Mouse (Mus musculus) hindbrain, embryonic 11.5 days (tissue): ENCODE results near the gene Rhbdl1. TPM values are rescaled to one million over a fixed set of nuclear protein-coding genes. Genes with fewer than 3 reads are reported as not detected.

Experiments
- ATAC-seq: fragments of 200-750 bp; cut with Nextera tagmentation; 2 replicates; pipeline ENCODE4 v1.8.0; 2017; ENCODE audit warnings: mild to moderate bottlenecking, moderate TSS enrichment, moderate library complexity; ENCODE audit not compliant: low FRiP score
- DNase-seq: peaks from one replicate; pipeline ENCODE4 v3.0.0-alpha.2; 2015; ENCODE audit warnings: low spot score
- H3K27ac ChIP-seq: fragments of 300-500 bp; sonication (generic); 2 replicates; pipeline ENCODE4 v1.5.1; 2014; ENCODE audit warnings: mild to moderate bottlenecking, low read depth, low read length
- H3K27me3 ChIP-seq: fragments of 300-500 bp; sonication (generic); 2 replicates; pipeline ENCODE4 v1.6.1; 2014; ENCODE audit warnings: mild to moderate bottlenecking, low read length, moderate library complexity, mixed read lengths; ENCODE audit not compliant: control insufficient read depth, insufficient read depth
- H3K36me3 ChIP-seq: fragments of 300-500 bp; sonication (generic); 2 replicates; pipeline ENCODE4 v1.6.1; 2014; ENCODE audit warnings: mild to moderate bottlenecking, low read length, moderate library complexity, mixed read lengths; ENCODE audit not compliant: control insufficient read depth, insufficient read depth
- H3K4me1 ChIP-seq: fragments of 300-500 bp; sonication (generic); replicated peaks from 2 replicates; pipeline ENCODE4 v1.6.1; 2014; ENCODE audit warnings: low read length, mixed read lengths; ENCODE audit not compliant: control insufficient read depth, insufficient read depth
- H3K4me2 ChIP-seq: fragments of 300-500 bp; sonication (generic); replicated peaks from 2 replicates; pipeline ENCODE4 v1.6.1; 2014; ENCODE audit warnings: mild to moderate bottlenecking, low read depth, low read length
- H3K4me3 ChIP-seq: fragments of 300-500 bp; sonication (generic); 2 replicates; pipeline ENCODE4 v1.5.1; 2014; ENCODE audit warnings: low read depth, low read length
- H3K9ac ChIP-seq: fragments of 300-500 bp; sonication (generic); 2 replicates; pipeline ENCODE4 v1.6.1; 2014; ENCODE audit warnings: low read depth, low read length
- H3K9me3 ChIP-seq: fragments of 300-500 bp; sonication (generic); 2 replicates; pipeline ENCODE4 v1.6.1; 2016; ENCODE audit warnings: low read length; ENCODE audit not compliant: control insufficient read depth
- WGBS: fragments of 180-500 bp; shearing (Covaris S2); extraction: QIAGEN DNeasy Blood & Tissue Kit; methylation state at CpG from one replicate; pipeline ENCODE4 v1.1.7; 2014; 5-methylcytosine and 5-hydroxymethylcytosine counted together
- polyA plus RNA-seq: library from polyadenylated mRNA; unstranded; fragments of >200 nt; fragmentation: Nextera tagmentation; extraction: Ambion mirVana; gene quantifications from 2 replicates; pipeline ENCODE4 v1.2.1, GENCODE M21; 2014

The Rhbdl1 gene
- polyA plus RNA-seq, 1 experiment from 2014 or later = 3.1 TPM

DNA sequence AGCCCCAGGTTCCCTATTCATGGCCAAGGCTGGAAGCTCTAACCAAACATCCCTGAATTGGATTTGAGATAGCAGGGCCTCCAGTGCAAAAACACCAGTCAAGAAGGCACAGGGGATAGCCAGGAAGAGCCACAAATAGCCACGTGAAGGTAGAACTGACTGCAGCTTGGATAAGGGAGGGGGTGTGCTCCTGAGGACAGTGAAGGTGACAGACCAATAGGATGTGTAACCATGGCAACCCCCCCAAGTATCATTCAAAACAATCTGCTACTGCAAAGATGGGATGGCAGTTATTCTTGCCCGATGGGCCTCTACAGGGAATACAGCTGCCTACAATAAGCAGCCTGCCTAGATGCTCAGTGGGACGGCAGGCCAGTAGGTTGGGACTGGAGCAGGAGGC lies 438 bp upstream of the Rhbdl1 start:
- Histone ChIP-seq H3K4me1 (peaks cover 29% of the 10 kb centered on the region), H3K4me3 (no peak overlapping the region), H3K36me3 (peaks cover 27% of the 10 kb centered on the region), H3K4me2 (peak overlapping the region; percentile 76; the same call in 1 of the 2 replicates), H3K9me3 (no peaks in the 10 kb centered on the region), H3K27ac (peak overlapping the region; percentile 66), H3K9ac (no peak overlapping the region; the same call in 1 of the 2 replicates), H3K27me3 (no peaks in the 10 kb centered on the region)
- peak; percentile 47 for DNase-seq
- no peak for ATAC-seq
- WGBS = 28% methylated on average over 3 of the region's 3 CpGs

DNA sequence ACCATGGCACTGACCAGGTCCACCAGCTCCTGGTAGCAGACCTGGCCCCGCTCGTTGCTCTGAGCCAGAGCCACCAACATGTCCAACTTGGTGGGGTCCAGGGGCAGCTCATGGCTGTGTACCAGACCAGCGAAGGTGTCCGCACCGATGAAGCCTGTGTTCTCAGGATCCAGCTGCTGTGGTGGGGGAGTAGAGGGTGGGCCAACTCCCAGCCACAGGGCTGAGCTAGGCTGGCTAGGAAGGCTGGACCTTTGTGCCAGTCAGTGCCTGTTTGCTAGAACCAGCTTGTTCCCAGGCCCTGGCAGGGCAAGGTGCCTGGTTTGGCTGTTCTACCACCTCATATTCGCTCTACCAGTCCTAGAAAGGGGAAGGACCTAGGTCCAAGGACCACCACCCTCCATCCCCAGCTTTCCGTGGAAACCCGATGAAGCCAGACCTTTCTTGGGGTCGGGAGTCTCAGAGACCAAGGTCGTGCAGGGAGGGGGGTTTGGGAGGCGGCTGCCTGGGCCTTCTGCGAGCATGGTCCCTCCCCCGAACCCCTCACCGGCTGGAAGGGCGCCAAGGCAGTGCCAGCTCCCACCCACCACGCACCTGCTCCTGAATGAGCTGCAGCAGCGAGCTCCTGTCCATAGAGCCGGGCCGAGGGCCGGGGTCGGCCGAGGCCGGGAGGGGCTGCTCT lies 559 bp downstream of the Rhbdl1 start:
- Histone ChIP-seq H3K4me2 (peak overlapping the region; percentile 76), H3K27ac (peak overlapping the region; percentile 66), H3K27me3 (no peaks in the 10 kb centered on the region), H3K9me3 (no peaks in the 10 kb centered on the region), H3K4me1 (peaks cover 33% of the 10 kb centered on the region), H3K36me3 (peaks cover 23% of the 10 kb centered on the region), H3K9ac (peak overlapping the region; percentile 68), H3K4me3 (peak overlapping the region; percentile 31)
- WGBS = 27% methylated on average over 21 of the region's 23 CpGs
- DNase-seq = no peak
- no peak for ATAC-seq

DNA sequence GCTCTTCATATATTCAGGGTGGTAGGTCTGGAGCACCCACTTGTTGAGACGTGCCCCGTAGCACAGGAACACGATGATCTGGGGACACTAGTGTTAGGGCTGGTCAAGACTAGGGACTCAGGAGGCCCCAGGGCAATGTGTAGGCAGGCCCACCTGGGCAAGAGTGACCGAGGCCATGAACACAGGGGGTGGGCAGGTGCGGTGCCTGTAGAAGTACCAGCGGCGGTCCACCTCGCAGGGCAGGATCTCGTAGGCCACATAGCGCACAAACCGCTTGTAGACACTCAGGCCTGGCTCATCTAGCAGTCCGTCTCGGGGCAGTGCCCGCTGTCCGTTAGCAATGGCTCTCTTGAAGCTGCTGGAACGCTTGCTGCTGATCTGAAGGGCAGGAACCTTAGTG lies 1.3 kb downstream of the Rhbdl1 start:
- ATAC-seq (no peak), DNase-seq (no peak)
- peak overlapping the region; percentile 76; the same call in 1 of the 2 replicates for H3K4me2 ChIP-seq
- peaks cover 26% of the 10 kb centered on the region for H3K36me3 ChIP-seq
- no peaks in the 10 kb centered on the region for H3K9me3 ChIP-seq
- H3K27me3 ChIP-seq = no peaks in the 10 kb centered on the region
- H3K9ac ChIP-seq = no peak overlapping the region
- WGBS = 93% methylated on average over 16 of the region's 16 CpGs
- H3K4me1 ChIP-seq = peaks cover 37% of the 10 kb centered on the region
- no peak overlapping the region; the same call in 1 of the 2 replicates for H3K4me3 ChIP-seq
- H3K27ac ChIP-seq = no peak overlapping the region

DNA sequence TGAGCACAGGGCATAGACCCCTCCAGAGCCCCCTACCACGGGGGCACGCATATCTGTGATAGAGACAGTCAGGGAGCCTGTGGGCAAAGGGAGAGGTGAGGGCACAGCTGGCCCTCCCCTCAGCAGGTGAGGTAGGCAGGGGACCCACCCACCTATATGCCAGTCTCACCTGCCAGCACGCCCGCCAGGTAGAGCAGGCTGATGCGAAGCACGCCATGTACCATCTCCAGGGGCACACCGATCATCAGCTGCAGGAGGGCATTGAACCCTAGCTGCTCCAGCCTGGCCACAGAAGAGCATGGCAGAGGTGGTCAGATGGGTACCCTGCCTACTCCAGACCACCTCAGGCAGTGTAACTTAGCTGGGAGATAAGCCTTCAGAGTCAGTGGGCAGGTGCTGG lies 1.8 kb downstream of the Rhbdl1 start:
- WGBS = 90% methylated on average over 7 of the region's 7 CpGs
- H3K4me1 ChIP-seq = peaks cover 37% of the 10 kb centered on the region
- DNase-seq (no peak), ATAC-seq (no peak)
- no peak overlapping the region for H3K27ac ChIP-seq
- no peak overlapping the region for H3K9ac ChIP-seq
- H3K9me3 ChIP-seq = no peaks in the 10 kb centered on the region
- no peaks in the 10 kb centered on the region for H3K27me3 ChIP-seq
- peak overlapping the region; percentile 7; the same call in 1 of the 2 replicates for H3K4me2 ChIP-seq
- no peak overlapping the region for H3K4me3 ChIP-seq
- H3K36me3 ChIP-seq = peaks cover 21% of the 10 kb centered on the region

DNA sequence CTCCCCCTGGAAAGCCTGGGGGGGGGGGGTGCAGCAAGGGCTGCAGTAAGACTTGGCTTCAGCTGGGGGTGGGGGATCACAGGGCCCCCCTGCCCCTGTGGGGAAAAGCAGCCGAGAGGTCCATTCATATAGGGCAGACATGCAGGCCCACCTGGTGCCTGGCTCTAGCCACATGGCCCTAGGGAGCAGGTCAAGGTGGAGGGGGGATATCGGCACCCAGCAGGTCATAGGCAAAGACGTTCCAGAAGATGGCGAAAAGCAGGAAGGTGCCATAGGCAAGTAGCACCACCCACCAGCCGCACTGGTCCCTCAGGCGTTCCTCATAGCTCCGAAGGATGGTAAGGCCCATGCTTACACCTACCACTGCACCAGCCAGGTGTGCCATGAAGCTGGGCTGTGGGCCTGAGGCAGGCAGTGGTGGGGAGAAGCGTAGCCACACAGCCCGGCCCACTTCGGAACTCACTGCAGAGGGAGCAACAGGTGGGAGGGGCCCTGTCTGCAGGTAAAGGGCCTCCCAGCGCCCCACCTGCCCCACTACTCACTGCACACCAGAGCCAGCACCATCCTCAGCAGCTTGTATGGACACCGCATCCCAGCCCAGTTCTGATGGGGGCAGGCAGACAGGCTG lies 2.4 kb downstream of the Rhbdl1 start:
- Histone ChIP-seq H3K4me3 (peak overlapping the region; percentile 83; the same call in 1 of the 2 replicates), H3K9me3 (no peaks in the 10 kb centered on the region), H3K36me3 (peaks cover 16% of the 10 kb centered on the region), H3K4me2 (peak overlapping the region; percentile 91), H3K4me1 (peaks cover 39% of the 10 kb centered on the region), H3K27ac (peak overlapping the region; percentile 24; the same call in 1 of the 2 replicates), H3K9ac (no peak overlapping the region), H3K27me3 (no peaks in the 10 kb centered on the region)
- no peak for DNase-seq
- WGBS = 92% methylated on average over 12 of the region's 12 CpGs
- no peak for ATAC-seq

DNA sequence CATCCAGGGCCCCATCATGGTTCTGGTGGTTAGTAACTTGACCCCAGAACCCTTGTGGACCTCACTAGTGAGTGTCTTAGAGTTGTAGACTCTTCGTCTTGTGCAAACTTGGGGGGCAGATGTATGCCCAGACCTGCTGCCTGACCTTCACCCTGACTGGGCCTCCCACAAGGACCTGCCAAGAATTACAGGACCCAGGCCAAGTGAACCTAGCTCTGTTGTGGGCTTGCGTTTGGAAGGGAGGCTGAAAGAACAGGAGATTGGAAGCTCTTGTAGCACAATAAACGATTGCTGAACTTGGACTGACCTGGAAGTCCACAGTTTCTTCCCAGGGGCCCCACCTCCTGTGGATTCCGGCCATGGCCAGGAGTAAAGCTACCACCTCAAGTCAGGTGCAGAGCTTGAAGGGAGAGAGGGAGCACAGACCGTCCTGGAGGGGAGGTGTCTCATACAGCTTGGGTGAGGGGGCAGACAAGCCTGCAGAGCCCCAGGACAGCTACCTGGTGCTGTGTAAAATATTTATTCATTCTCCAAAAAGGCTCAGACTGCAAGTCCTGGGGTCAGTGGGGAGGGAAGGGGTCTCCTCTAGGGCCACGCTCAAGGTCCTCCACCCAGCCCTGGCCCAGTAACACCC lies 3.0 kb downstream of the Rhbdl1 start:
- peaks cover 43% of the 10 kb centered on the region for H3K4me1 ChIP-seq
- H3K36me3 ChIP-seq = peaks cover 10% of the 10 kb centered on the region
- H3K9ac ChIP-seq = peak overlapping the region; percentile 79
- no peaks in the 10 kb centered on the region for H3K27me3 ChIP-seq
- no peak for ATAC-seq
- DNase-seq = no peak
- peak overlapping the region; percentile 83 for H3K4me3 ChIP-seq
- no peaks in the 10 kb centered on the region for H3K9me3 ChIP-seq
- peak overlapping the region; percentile 91 for H3K4me2 ChIP-seq
- peak overlapping the region; percentile 94 for H3K27ac ChIP-seq
- WGBS = 60% methylated on average over 6 of the region's 6 CpGs

DNA sequence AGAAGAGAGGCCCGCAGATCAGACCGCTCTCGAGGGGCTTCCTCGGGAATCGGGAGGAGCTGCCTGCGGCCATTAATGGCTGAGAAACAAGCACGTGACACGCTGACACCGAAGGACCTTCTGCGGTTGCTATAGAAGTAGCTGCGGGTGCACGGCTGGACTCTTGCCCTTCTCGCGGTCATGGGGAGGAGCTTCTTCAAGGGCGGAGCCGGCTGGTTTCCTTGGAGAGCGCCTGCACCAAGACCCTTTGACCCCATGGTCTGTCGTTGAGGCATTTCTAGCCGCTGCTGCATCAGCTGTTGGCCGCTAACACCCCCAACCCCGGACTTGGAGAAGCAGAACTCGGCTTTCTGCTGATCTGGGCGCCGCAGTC lies 3.8 kb downstream of the Rhbdl1 start, which contains the start of gene Stub1:
TSS of gene Stub1 (minus strand) at position 114 of the 373 bp plus-strand sequence.
- DNase-seq (peak; percentile 87), ATAC-seq (peak; percentile 75)
- WGBS = under 1% methylated on average over 24 of the region's 24 CpGs
- Histone ChIP-seq H3K9ac (peak within 1 kb of the TSS; percentile 79), H3K4me3 (peak within 1 kb of the TSS; percentile 83), H3K27ac (peak within 1 kb of the TSS; percentile 94), H3K4me1 (peaks cover 46% of the 10 kb centered on the region), H3K27me3 (no peaks in the 10 kb centered on the region), H3K36me3 (peaks cover 8% of the 10 kb centered on the region; the same call in 1 of the 2 replicates), H3K9me3 (no peaks in the 10 kb centered on the region), H3K4me2 (peak within 1 kb of the TSS; percentile 91)

DNA sequence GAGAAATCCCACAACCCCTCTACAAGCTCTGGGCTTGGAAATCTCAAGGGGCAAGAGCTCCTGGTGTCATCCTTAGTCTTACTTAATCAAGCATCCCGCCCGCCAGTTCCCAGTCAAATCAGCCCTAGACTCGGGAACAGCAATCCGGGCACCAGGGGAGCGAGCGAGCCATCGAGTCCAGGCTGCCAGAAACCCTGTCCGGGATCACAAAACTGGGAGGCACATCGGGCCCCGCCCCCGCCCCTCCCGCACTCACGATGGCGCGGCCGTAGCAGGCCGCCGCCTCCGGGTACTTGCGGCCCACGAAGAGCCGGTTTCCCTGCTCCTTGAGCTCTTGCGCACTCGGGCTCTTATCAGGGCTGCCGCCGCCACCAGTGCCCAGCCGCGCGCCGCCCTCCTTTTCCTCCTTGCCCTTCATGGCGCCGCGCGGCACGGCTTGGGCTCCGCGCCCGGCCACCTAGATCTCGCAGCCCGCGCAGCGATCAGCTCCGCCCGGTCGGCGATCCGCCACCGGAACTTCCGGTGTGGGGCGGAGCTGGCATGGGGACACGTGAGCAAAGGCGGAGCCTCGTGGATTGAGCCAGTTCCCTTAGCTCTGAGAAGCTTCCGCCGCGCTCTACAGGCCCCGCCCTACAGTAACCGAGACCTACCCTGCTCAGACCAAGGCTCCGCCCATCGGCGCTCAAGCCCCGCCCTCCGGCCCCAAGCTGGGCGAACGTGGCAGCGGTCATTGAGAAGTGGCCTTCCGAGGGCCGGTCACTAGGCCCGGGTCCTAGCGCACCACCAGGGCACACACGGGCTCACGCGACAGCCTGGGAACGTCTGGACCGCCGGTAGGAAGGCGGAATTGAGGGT lies 4.4 kb downstream of the Rhbdl1 start:
- peak overlapping the region; percentile 83 for H3K4me3 ChIP-seq
- peak overlapping the region; percentile 91 for H3K4me2 ChIP-seq
- H3K27ac ChIP-seq = peak overlapping the region; percentile 94
- peaks cover 8% of the 10 kb centered on the region; the same call in 1 of the 2 replicates for H3K36me3 ChIP-seq
- H3K9ac ChIP-seq = peak overlapping the region; percentile 79
- peaks cover 45% of the 10 kb centered on the region for H3K4me1 ChIP-seq
- H3K27me3 ChIP-seq = no peaks in the 10 kb centered on the region
- no peaks in the 10 kb centered on the region for H3K9me3 ChIP-seq
- WGBS = 0% methylated on average over 71 of the region's 77 CpGs
- peak; percentile 99 for DNase-seq
- peak; percentile 90 for ATAC-seq
